Mouse (Mus musculus) central nervous system, embryonic 14 days (tissue): ENCODE results near the gene Lrrc7. TPM values are rescaled to one million over a fixed set of nuclear protein-coding genes. Genes with fewer than 3 reads are reported as not detected.

Source experiments
- polyA plus RNA-seq: library from polyadenylated mRNA; depleted of rRNA; stranded (reverse); fragments of >200 nt; gene quantifications from 2 replicates; pipeline ENCODE4 v1.2.3, GENCODE M21; 2012; rRNA removed

Lrrc7 gene
- polyA plus RNA-seq, result 6.1 and 7.0 TPM in 2 replicates

DNA sequence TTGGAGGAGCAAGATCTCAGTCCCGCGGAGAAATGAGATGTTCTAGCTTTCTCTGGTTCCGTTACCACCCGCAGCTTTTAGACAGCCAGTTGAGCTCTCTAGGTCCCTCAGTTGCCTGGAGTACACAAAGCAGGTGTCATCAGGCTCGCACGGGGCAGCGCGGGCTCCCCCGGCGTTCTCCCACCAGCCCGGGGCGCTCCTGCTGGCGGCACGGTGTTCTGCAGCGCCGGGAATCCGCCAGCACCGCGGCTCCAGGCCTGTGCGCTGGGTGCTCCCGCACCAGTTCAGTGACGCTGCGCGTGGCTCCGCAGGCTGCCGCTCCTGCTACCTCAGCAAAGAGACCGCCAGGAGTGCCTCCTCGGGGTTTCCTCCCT is at the start of gene Lrrc7:
Gene Lrrc7, minus strand, starts transcription at position 235 of the 374 bp plus-strand sequence.

DNA sequence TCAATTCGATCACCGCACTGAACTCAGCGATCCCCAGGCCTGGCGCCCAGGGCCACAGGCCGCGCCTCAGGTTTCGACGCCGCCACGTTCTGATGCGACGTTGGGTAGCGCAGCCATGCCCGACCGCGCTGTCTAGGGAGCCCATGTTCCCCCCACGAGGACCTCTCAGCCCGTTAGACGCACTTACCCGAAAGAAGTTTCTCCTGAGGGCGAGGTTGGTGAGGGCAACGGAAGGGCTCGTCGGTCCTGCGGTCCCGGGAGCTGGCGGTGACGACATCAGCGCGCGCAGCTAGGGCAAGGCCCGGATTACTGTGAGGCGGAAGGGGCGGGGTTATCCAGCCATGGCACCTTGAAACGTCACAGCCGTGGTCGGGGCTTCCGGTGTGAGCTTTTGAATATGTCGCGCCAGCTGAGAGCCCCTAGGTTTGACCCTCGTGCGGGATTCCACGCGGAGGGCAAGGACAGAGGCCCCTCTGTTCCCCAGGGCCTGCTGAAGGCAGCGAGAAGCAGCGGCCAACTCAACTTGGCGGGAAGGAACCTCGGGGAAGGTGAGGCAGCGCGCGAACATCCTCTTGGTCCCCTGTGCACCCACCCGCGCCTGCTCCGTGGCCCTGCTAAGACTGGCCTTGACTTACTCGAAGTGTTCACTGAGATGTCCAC is 525.6 kb downstream of the Lrrc7 start, which contains the start of the genes Srsf11 and Lrrc40:
Gene Srsf11, minus strand, starts transcription at position 311 of the 660 bp plus-strand sequence.
Gene Lrrc40, plus strand, starts transcription at position 334 of the 660 bp plus-strand sequence.

